Mouse (Mus musculus) large intestine, adult 2 months (tissue): Measurements from ENCODE around the gene Gart. TPM values are rescaled to one million over a fixed set of nuclear protein-coding genes. Genes with fewer than 3 reads are reported as not detected.

Experiments used
- DNase-seq: peaks from one replicate; pipeline ENCODE4 v3.0.0-alpha.2; 2012; ENCODE audit warnings: low read depth, low spot score
- WGBS: fragments of 180-500 bp; shearing (Covaris S2); methylation state at CpG from one replicate; pipeline ENCODE4 v1.1.7; 2018; 5-methylcytosine and 5-hydroxymethylcytosine counted together
- polyA plus RNA-seq: library from polyadenylated mRNA; depleted of rRNA; stranded (reverse); fragments of >200 nt; gene quantifications from 2 replicates; pipeline ENCODE4 v1.2.3, GENCODE M21; 2012; rRNA removed

Gene Gart
- polyA plus RNA-seq, 1 experiment, result 36.5 TPM

GRCm38 (mm10) chr16:91585617-91586016, 61.1 kb downstream of the Gart start:
- DNase-seq, result no peak
- 85% methylated on average over 5 of the region's 5 CpGs for WGBS

- DNase-seq, result no peak
- whole genome bisulfite sequencing, result 69% methylated on average over 2 of the region's 2 CpGs
Measured at GRCm38 (mm10) chr16:91582307-91582706, 64.4 kb downstream of the Gart start.

GRCm38 (mm10) chr16:91578980-91579720, 67.6 kb downstream of the Gart start:
- no peak for DNase-seq
- WGBS, result 69% methylated on average over 14 of the region's 14 CpGs

GRCm38 (mm10) chr16:91575151-91575550, 71.6 kb downstream of the Gart start:
- 88% methylated on average over 13 of the region's 13 CpGs for WGBS
- no peak for DNase-seq

Other genes with a start within 250 kb of the Gart start
- 54.1 and 74.1 TPM in 2 replicates for gene Il10rb, start 240.8 kb downstream of the Gart start, polyA plus RNA-seq
- 16.9 and 23.1 TPM in 2 replicates for gene Ifnar1, start 161.7 kb downstream of the Gart start, polyA plus RNA-seq
- 57.2 and 82.9 TPM in 2 replicates for gene Ifngr2, start 99.9 kb downstream of the Gart start, polyA plus RNA-seq
- gene Tmem50b, start 49.2 kb downstream of the Gart start, polyA plus RNA-seq, result 47.8 and 53.0 TPM in 2 replicates
- gene Dnajc28, start 27.9 kb downstream of the Gart start, polyA plus RNA-seq, result 0.47 and 1.3 TPM in 2 replicates
- gene Son, start 554 bp upstream of the Gart start, polyA plus RNA-seq, result 63.6 and 98.7 TPM in 2 replicates
- 6.0 and 11.6 TPM in 2 replicates for gene Donson, start 41.8 kb upstream of the Gart start, polyA plus RNA-seq
- gene Cryzl1, start 82.0 kb upstream of the Gart start, polyA plus RNA-seq, result 19.2 and 24.0 TPM in 2 replicates
- 13.6 and 20.3 TPM in 2 replicates for gene Itsn1, start 82.3 kb upstream of the Gart start, polyA plus RNA-seq